Mouse (Mus musculus) right cerebral cortex, postnatal 4 days (tissue): ENCODE data around the gene Cd247.

ENCODE experiments used
- DNase-seq: peaks from one replicate; pipeline ENCODE4 v3.0.0-alpha.2; 2022

The Cd247 gene

DNA sequence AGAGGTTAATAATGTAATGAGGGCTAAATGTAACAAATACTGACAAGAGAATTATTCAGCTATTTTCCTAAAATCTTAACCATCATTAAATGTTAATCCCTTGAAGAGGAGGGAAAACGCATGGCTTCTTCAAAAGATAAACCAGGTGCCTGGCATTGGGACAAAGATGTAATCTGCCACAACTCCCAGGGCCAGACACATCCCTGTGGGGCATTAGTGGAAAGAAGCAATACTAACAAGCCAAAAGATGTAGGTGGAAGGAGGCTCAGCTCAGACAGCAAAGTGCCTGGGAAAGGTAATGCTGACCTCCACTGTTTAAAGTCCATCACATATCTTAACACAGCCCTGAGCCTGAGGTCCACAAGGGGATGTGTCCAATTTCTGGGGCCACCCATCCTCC, 134.0 kb downstream of the Cd247 start:
- DNase-seq = no peak

GRCm38 (mm10) chr1:165925207-165925606, 136.7 kb downstream of the Cd247 start:
- no peak for DNase-seq
